Mouse (Mus musculus) testis, adult 2 months (tissue): ENCODE data around the gene Ercc1.

Experiments used
- CTCF ChIP-seq: fragments of 200-500 bp; IDR thresholded peaks from 2 replicates; pipeline ENCODE4 v1.5.1; 2012; ENCODE audit warnings: low read depth, mild to moderate bottlenecking, inconsistent platforms, low read length, moderate library complexity; ENCODE audit not compliant: control insufficient read depth, insufficient read depth, insufficient replicate concordance
- POLR2A ChIP-seq: fragments of 200-500 bp; IDR thresholded peaks from 2 replicates; pipeline ENCODE4 v1.6.1; 2012; ENCODE audit warnings: low read depth, mild to moderate bottlenecking, inconsistent platforms, low read length, moderate library complexity; ENCODE audit not compliant: control insufficient read depth

DNA sequence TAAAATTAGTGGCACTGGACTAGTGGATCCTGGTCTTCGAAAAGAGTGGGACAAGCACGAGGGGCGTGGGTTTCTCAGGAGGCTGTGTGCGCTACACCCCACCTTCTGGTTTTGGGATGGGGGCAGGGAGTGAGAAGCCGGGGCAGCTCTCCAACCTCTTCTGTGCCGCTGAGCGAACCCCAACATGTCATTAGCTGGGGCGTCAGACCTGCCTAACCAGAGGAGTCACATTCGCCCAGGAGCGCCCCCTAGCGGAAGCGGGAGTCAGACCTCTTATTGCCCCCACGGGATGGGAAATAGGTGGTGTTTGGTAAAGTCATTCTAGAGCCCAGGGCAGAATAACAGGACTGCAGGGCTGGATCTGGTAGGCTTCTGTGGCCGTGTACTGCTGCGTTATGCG is 17.1 kb downstream of the Ercc1 start:
- TF ChIP-seq CTCF: peak; percentile 87
- TF ChIP-seq POLR2A: no peak
